Mouse (Mus musculus): ENCODE results near the gene Ttll11. TPM values are rescaled to one million over a fixed set of nuclear protein-coding genes. Genes with fewer than 3 reads are reported as not detected.

Gene Ttll11
- polyA plus RNA-seq, 1 experiment, result 0.91 TPM

DNA sequence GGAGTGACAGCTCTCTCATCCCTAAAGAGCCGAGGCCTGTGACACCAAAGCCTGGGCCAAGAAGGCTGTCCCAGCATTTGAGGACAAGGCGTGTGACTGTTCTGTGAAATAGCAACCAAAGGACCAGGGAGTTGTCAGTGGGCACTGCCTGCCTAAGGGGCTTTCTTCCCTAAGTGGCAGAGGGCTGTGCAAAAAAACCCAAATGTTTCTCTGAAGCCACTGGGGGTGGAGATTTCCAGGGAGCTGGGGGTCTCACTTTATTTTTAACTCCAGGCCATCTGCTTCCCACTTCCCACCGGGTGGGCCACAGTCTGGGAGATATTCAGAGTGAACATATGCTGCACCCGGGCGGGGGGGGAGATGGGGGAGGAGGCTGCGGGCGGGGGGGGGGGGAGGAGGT is 233.1 kb downstream of the Ttll11 start:
- 58% methylated on average over 7 of the region's 7 CpGs for WGBS
- Histone ChIP-seq H3K4me1 (ENCODE audit: control insufficient read depth, insufficient read depth, insufficient read length, low read length) (no peaks in the 10 kb centered on the region), H3K27ac (ENCODE audit: insufficient read depth, low read depth, low read length) (no peak overlapping the region), H3K4me3 (ENCODE audit: low read depth, low read length) (no peak overlapping the region), H3K36me3 (ENCODE audit: control insufficient read depth, insufficient read depth, low read length) (no peaks in the 10 kb centered on the region), H3K27me3 (ENCODE audit: control insufficient read depth, insufficient read depth, low read length) (no peaks in the 10 kb centered on the region)
- no peak for TF ChIP-seq POLR2A (IDR thresholded peaks at IDR 0.05; ENCODE audit: low read depth, low read length)
- no peak for TF ChIP-seq CTCF (IDR thresholded peaks at IDR 0.05; ENCODE audit: extremely low read depth, insufficient read length, insufficient replicate concordance, low read depth, low read length)

- no peaks in the 10 kb centered on the region for H3K4me1 ChIP-seq (ENCODE audit: control insufficient read depth, insufficient read depth, insufficient read length, low read length)
- H3K27ac ChIP-seq (ENCODE audit: insufficient read depth, low read depth, low read length), result no peak overlapping the region
- WGBS, result 91% methylated on average over 10 of the region's 10 CpGs
- no peaks in the 10 kb centered on the region for H3K27me3 ChIP-seq (ENCODE audit: control insufficient read depth, insufficient read depth, low read length)
- H3K36me3 ChIP-seq (ENCODE audit: control insufficient read depth, insufficient read depth, low read length), result no peaks in the 10 kb centered on the region
- H3K4me3 ChIP-seq (ENCODE audit: low read depth, low read length), result no peak overlapping the region
- TF ChIP-seq CTCF (IDR thresholded peaks at IDR 0.05; ENCODE audit: extremely low read depth, insufficient read length, insufficient replicate concordance, low read depth, low read length) (no peak), POLR2A (IDR thresholded peaks at IDR 0.05; ENCODE audit: low read depth, low read length) (no peak)
Observed at GRCm38 (mm10) chr2:35745876-35746275, 233.8 kb downstream of the Ttll11 start.

GRCm38 (mm10) chr2:35739669-35740254 is 240.0 kb downstream of the Ttll11 start:
- H3K27me3 ChIP-seq (ENCODE audit: control insufficient read depth, insufficient read depth, low read length), result no peaks in the 10 kb centered on the region
- no peak overlapping the region for H3K4me3 ChIP-seq (ENCODE audit: low read depth, low read length)
- TF ChIP-seq CTCF (IDR thresholded peaks at IDR 0.05; ENCODE audit: extremely low read depth, insufficient read length, insufficient replicate concordance, low read depth, low read length) (no peak), POLR2A (IDR thresholded peaks at IDR 0.05; ENCODE audit: low read depth, low read length) (no peak)
- H3K36me3 ChIP-seq (ENCODE audit: control insufficient read depth, insufficient read depth, low read length), result no peaks in the 10 kb centered on the region
- 66% methylated on average over 13 of the region's 13 CpGs for WGBS
- no peak overlapping the region for H3K27ac ChIP-seq (ENCODE audit: insufficient read depth, low read depth, low read length)
- no peaks in the 10 kb centered on the region for H3K4me1 ChIP-seq (ENCODE audit: control insufficient read depth, insufficient read depth, insufficient read length, low read length)

- 76% methylated on average over 7 of the region's 7 CpGs for WGBS
Observed at GRCm38 (mm10) chr2:35737467-35738027, 242.2 kb downstream of the Ttll11 start.

GRCm38 (mm10) chr2:35736061-35736460 is 243.7 kb downstream of the Ttll11 start:
- 50% methylated on average over 2 of the region's 2 CpGs for WGBS
- Histone ChIP-seq H3K36me3 (ENCODE audit: control insufficient read depth, insufficient read depth, low read length) (peaks cover 2% of the 10 kb centered on the region; the same call in 1 of the 2 replicates), H3K4me1 (ENCODE audit: control insufficient read depth, insufficient read depth, insufficient read length, low read length) (no peaks in the 10 kb centered on the region), H3K4me3 (ENCODE audit: low read depth, low read length) (no peak overlapping the region), H3K27ac (ENCODE audit: insufficient read depth, low read depth, low read length) (no peak overlapping the region), H3K27me3 (ENCODE audit: control insufficient read depth, insufficient read depth, low read length) (no peaks in the 10 kb centered on the region)
- TF ChIP-seq CTCF (IDR thresholded peaks at IDR 0.05; ENCODE audit: extremely low read depth, insufficient read length, insufficient replicate concordance, low read depth, low read length) (no peak), POLR2A (IDR thresholded peaks at IDR 0.05; ENCODE audit: low read depth, low read length) (no peak)

More at GRCm38 (mm10) chr2:35737467-35738027, 242.2 kb downstream of the Ttll11 start:
- Histone ChIP-seq H3K36me3 (ENCODE audit: control insufficient read depth, insufficient read depth, low read length) (no peaks in the 10 kb centered on the region), H3K27ac (ENCODE audit: insufficient read depth, low read depth, low read length) (no peak overlapping the region), H3K4me3 (ENCODE audit: low read depth, low read length) (no peak overlapping the region), H3K27me3 (ENCODE audit: control insufficient read depth, insufficient read depth, low read length) (no peaks in the 10 kb centered on the region), H3K4me1 (ENCODE audit: control insufficient read depth, insufficient read depth, insufficient read length, low read length) (no peaks in the 10 kb centered on the region)
- no peak for TF ChIP-seq POLR2A (IDR thresholded peaks at IDR 0.05; ENCODE audit: low read depth, low read length)
- no peak for TF ChIP-seq CTCF (IDR thresholded peaks at IDR 0.05; ENCODE audit: extremely low read depth, insufficient read length, insufficient replicate concordance, low read depth, low read length)

DNA sequence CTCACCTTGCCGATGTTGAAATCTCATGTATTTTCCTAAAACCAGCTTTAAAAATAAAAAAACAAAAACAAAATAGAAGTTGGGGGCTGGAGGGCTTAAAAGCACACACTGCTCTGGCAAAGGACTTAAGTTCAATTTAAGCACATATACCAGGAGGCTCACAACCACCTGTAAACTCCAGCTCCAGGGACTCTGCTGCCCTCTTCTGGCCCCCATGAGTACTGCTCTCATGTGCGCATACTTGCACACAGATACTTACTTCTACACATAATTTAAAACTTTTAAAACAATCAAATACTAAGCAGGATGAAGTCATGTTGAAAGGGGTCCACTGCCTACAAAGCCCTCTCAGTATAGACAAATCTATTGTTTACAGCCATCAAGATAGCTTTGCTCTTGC is 244.7 kb downstream of the Ttll11 start:
- H3K27ac ChIP-seq (ENCODE audit: insufficient read depth, low read depth, low read length), result no peak overlapping the region
- no peaks in the 10 kb centered on the region for H3K4me1 ChIP-seq (ENCODE audit: control insufficient read depth, insufficient read depth, insufficient read length, low read length)
- WGBS, result 100% methylated on average over 2 of the region's 2 CpGs
- H3K4me3 ChIP-seq (ENCODE audit: low read depth, low read length), result no peak overlapping the region
- peak; percentile 55; the same call in 1 of the 2 replicates for TF ChIP-seq CTCF (IDR thresholded peaks at IDR 0.05; ENCODE audit: extremely low read depth, insufficient read length, insufficient replicate concordance, low read depth, low read length)
- no peak for TF ChIP-seq POLR2A (IDR thresholded peaks at IDR 0.05; ENCODE audit: low read depth, low read length)
- peaks cover 10% of the 10 kb centered on the region for H3K36me3 ChIP-seq (ENCODE audit: control insufficient read depth, insufficient read depth, low read length)
- no peaks in the 10 kb centered on the region for H3K27me3 ChIP-seq (ENCODE audit: control insufficient read depth, insufficient read depth, low read length)

DNA sequence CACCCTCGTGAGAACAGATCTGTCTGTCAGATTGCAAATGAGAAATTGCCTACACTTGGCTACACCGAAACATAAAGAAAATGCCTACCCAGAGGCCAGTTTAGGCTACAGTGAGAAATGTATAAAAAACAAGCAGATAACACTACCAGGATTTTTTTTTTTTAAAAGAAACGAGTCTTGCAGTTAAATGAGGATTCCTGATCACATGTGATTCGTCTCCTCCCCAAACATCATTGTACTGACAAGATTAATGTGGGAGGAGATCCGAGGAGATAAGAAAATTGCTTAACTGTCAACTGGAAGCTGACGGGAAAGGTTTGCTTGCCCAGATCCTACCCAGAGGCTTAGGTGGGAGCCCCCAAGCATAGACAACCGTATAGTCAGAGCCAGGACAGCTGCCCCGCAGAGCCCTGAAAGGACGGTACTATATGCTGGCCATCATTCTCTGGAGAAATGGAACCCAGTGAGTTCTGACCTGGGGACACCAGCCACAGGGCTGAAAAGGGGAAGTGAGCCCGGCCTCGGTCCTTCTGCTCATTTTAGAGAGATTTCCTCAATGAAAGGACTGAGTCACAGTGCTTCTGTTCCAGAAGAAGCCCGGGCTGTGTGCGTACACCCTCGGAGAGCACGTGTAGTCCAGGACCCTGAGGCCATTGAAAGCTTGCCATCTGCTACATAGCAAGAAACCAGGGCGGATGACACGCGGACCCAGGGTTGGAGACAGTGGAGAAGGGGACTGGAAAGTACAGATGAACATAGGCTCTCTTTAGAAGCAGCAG is 247.9 kb downstream of the Ttll11 start:
- no peaks in the 10 kb centered on the region for H3K27me3 ChIP-seq (ENCODE audit: control insufficient read depth, insufficient read depth, low read length)
- H3K36me3 ChIP-seq (ENCODE audit: control insufficient read depth, insufficient read depth, low read length), result peaks cover 38% of the 10 kb centered on the region
- no peak for TF ChIP-seq CTCF (IDR thresholded peaks at IDR 0.05; ENCODE audit: extremely low read depth, insufficient read length, insufficient replicate concordance, low read depth, low read length)
- TF ChIP-seq POLR2A (IDR thresholded peaks at IDR 0.05; ENCODE audit: low read depth, low read length), result no peak
- H3K4me1 ChIP-seq (ENCODE audit: control insufficient read depth, insufficient read depth, insufficient read length, low read length), result peaks cover 14% of the 10 kb centered on the region
- WGBS, result 63% methylated on average over 18 of the region's 18 CpGs
- no peak overlapping the region for H3K4me3 ChIP-seq (ENCODE audit: low read depth, low read length)
- H3K27ac ChIP-seq (ENCODE audit: insufficient read depth, low read depth, low read length), result no peak overlapping the region
